Mouse (Mus musculus): ENCODE measurements around the gene Nav1. TPM values are rescaled to one million over a fixed set of nuclear protein-coding genes. Genes with fewer than 3 reads are reported as not detected.
"Not testable (repeated sequence)": the region's sequence is repeated elsewhere in the genome, so short reads cannot be mapped to it uniquely, and the experiment has no call there.

The Nav1 gene
- polyA plus RNA-seq, 1 experiment from 2014 or later = 11.0 TPM

DNA sequence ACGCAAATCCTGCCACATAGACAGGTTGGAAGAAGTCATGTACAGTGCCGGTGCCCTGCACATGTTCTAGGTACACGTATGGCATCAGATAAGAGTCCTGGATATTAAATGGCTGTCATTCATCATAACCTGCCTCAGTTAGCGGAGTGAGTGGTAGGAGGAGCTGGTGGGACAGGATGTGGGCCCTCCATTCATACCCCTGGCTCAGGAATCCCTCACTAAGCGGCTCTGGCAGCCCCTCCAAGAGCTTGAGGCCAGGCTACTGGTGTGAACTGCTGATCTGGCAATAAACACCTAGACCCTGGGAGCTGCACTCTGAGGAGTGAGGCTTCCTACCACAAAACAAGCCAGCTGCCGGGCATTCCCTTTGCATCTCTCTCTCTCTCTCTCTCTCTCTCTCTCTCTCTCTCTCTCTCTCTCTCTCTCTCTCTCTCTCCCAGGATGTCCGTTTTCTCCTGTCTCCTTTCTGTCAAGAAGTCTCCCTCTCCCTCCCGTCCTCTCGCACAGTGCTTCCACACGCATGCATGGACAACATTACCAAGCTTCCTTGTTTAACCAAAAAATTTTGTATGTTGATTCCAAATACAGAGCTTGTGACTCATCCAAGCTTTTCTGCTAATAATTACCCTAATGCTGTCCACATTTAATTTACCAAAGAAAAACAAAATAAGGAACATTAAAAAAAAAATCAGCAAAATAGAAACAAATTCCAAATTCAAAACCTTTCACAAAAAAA lies 116.0 kb downstream of the Nav1 start:
- H3K4me3 ChIP-seq (replicated peaks) = no peak overlapping the region
- no peak overlapping the region for H3K4me2 ChIP-seq
- peaks cover 13% of the 10 kb centered on the region for H3K4me1 ChIP-seq
- 0 out of 2 replicates have a peak, but pooled peaks have one; percentile 2 for ATAC-seq (ENCODE audit: insufficient read depth, low FRiP score, low read depth)
- WGBS = 52% methylated on average over 10 of the region's 10 CpGs
- no peaks in the 10 kb centered on the region for H3K27me3 ChIP-seq (replicated peaks)
- no peak overlapping the region for H3K9ac ChIP-seq
- no peaks in the 10 kb centered on the region for H3K36me3 ChIP-seq
- H3K9me3 ChIP-seq = no peaks in the 10 kb centered on the region
- 0 out of 2 replicates have a peak overlapping the region, but pooled peaks have one; percentile 16 for H3K27ac ChIP-seq

DNA sequence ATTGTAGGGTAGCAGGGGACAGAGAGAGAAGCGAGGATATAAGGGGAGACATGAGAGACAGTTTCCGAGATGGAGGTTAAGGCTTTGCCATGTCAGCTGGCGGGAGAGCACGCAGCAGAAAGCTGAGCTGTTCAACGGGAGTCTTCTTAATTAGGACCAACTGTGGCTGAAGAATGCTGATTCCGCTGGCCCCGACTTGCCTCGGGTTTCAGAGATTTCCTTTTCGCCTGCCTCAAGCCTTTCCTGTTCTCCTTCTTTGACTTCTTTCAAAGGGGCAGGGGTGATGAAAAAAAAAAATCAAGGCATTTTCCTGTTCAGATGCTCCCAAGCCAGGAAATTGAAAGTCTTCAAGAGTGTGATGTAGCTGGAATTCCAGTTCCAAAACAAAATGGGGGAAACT lies 118.2 kb downstream of the Nav1 start:
- 70% methylated on average over 9 of the region's 9 CpGs for WGBS
- H3K9ac ChIP-seq = no peak overlapping the region

DNA sequence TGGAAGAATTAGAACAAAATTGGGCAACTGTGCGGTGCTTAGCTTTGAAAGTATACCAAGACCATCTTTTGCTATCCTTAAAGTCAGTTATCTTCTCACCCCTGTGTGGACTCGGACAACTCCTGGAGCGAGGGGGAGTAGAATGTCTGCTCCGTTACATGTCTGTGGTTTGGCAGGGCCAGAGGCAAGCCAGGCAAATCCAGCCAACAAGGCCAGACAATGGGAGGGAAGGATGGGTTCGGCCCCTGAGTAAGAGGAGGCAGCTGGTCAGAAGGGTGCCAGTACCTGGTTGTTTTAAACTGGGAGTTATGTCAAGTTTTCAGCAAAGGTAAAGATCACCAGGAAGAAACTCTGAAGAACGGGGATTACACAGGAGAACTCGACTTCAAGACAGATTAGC lies 121.9 kb downstream of the Nav1 start:
- H3K9me3 ChIP-seq = no peaks in the 10 kb centered on the region
- 85% methylated on average over 7 of the region's 7 CpGs for WGBS
- no peak overlapping the region for H3K9ac ChIP-seq
- ATAC-seq (ENCODE audit: insufficient read depth, low FRiP score, low read depth) = no peak
- H3K27ac ChIP-seq = no peak overlapping the region
- no peak overlapping the region for H3K4me3 ChIP-seq (replicated peaks)
- no peak overlapping the region for H3K4me2 ChIP-seq
- no peaks in the 10 kb centered on the region for H3K4me1 ChIP-seq
- no peaks in the 10 kb centered on the region for H3K36me3 ChIP-seq
- no peaks in the 10 kb centered on the region for H3K27me3 ChIP-seq (replicated peaks)

More for the DNA sequence above, 118.2 kb downstream of the Nav1 start:
- Histone ChIP-seq H3K4me1 (peaks cover 3% of the 10 kb centered on the region; the same call in 1 of the 2 replicates), H3K4me2 (no peak overlapping the region), H3K9me3 (no peaks in the 10 kb centered on the region), H3K36me3 (no peaks in the 10 kb centered on the region), H3K27me3 (replicated peaks) (no peaks in the 10 kb centered on the region), H3K27ac (no peak overlapping the region), H3K4me3 (replicated peaks) (no peak overlapping the region)
- no peak for ATAC-seq (ENCODE audit: insufficient read depth, low FRiP score, low read depth)

DNA sequence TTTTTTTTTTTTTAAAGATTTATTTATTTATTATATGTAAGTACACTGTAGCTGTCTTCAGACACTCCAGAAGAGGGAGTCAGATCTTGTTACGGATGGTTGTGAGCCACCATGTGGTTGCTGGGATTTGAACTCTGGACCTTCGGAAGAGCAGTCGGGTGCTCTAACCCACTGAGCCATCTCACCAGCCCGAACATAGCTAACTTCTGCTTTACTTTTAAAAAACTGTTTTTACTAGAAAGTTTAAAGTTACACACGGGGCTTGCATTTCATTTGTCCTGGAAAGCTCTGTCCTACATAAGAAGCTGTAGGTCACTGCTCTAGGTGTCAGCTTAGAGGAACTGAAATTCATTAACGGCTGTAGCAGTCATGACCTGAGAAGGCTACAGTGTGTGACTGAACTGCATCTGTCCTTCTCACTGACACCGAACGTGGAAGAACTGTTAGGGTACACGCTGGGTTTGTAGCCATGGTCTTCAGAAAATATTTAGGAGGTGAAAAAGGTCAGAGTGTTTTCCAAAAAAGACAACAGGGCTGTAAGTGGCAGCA lies 122.5 kb downstream of the Nav1 start:
- H3K9me3 ChIP-seq; H3K4me3 ChIP-seq (replicated peaks); H3K4me1 ChIP-seq; H3K4me2 ChIP-seq; ATAC-seq (ENCODE audit: insufficient read depth, low FRiP score, low read depth); H3K27ac ChIP-seq; H3K36me3 ChIP-seq; H3K9ac ChIP-seq; H3K27me3 ChIP-seq (replicated peaks): not testable (repeated sequence)
- WGBS = 89% methylated on average over 9 of the region's 9 CpGs

DNA sequence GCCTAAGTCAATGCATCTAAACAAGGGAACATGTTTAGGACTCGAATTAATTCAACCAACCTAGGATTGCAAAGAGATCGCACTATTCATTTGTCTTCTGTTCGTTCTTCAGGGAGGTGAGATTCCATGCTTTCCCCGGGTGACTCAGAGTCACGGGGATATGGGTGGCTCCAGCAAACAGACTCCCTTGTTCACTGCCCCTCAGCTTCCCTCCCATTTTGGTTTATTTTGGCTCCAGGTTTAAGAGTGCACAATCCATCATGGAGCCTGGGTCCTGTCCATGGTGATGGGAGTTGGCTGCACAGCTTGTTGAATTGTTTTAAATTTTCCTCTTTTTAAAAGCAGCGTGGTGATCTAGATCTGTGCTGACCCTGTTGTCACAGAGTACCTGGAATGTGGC lies 123.1 kb downstream of the Nav1 start:
- Histone ChIP-seq H3K27me3 (replicated peaks) (no peaks in the 10 kb centered on the region), H3K9me3 (no peaks in the 10 kb centered on the region), H3K4me1 (no peaks in the 10 kb centered on the region), H3K4me2 (no peak overlapping the region), H3K27ac (no peak overlapping the region), H3K9ac (no peak overlapping the region), H3K36me3 (no peaks in the 10 kb centered on the region), H3K4me3 (replicated peaks) (no peak overlapping the region)
- no peak for ATAC-seq (ENCODE audit: insufficient read depth, low FRiP score, low read depth)
- WGBS = 83% methylated on average over 6 of the region's 6 CpGs

DNA sequence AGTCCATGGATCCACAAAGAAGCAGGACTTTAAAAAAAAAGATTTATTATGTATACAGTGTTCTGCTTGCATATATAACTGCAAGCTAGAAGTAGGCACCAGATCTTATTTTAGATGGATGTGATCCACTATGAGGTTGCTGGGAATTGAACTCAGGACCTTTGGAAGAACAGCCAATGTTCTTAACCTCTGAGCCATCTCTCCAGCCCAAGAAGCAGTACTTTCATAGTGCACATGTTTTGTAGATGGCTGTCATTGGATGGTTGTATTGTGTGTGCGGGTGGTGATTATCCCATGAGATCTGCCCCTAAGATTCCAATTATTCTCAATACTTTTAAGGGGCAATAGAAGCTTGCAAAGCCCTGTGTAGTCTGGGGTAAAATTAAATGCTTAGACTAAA lies 124.4 kb downstream of the Nav1 start:
- Histone ChIP-seq H3K4me1 (no peaks in the 10 kb centered on the region), H3K36me3 (no peaks in the 10 kb centered on the region), H3K9me3 (no peaks in the 10 kb centered on the region), H3K4me3 (replicated peaks) (no peak overlapping the region), H3K4me2 (no peak overlapping the region), H3K9ac (no peak overlapping the region), H3K27me3 (replicated peaks) (no peaks in the 10 kb centered on the region), H3K27ac (no peak overlapping the region)
- no peak for ATAC-seq (ENCODE audit: insufficient read depth, low FRiP score, low read depth)
- 100% methylated on average over 1 of the region's 1 CpGs for whole genome bisulfite sequencing

DNA sequence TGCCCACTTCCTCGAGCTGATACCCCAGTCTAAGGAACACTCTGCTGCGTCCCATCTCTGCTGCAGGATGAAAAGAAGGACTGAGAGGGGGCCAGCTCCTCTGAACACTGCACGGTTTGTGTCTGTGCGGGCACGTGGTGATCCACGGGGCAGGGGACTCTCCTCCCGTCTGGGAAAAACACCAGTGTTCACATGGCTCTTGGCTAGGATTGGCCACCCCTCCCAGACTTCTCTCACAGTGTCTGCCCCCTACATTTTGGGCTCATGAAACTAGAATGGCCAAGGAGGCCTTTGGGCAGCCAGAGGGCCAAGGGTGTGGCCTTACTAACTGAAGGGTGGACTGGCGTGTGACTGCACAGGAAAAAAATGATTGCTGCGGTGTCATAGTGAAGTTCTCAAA lies 125.4 kb downstream of the Nav1 start:
- Histone ChIP-seq H3K4me1 (no peaks in the 10 kb centered on the region), H3K9me3 (no peaks in the 10 kb centered on the region), H3K27me3 (replicated peaks) (no peaks in the 10 kb centered on the region), H3K27ac (no peak overlapping the region), H3K4me3 (replicated peaks) (no peak overlapping the region), H3K36me3 (no peaks in the 10 kb centered on the region), H3K9ac (no peak overlapping the region), H3K4me2 (no peak overlapping the region)
- 83% methylated on average over 9 of the region's 9 CpGs for WGBS
- no peak for ATAC-seq (ENCODE audit: insufficient read depth, low FRiP score, low read depth)

DNA sequence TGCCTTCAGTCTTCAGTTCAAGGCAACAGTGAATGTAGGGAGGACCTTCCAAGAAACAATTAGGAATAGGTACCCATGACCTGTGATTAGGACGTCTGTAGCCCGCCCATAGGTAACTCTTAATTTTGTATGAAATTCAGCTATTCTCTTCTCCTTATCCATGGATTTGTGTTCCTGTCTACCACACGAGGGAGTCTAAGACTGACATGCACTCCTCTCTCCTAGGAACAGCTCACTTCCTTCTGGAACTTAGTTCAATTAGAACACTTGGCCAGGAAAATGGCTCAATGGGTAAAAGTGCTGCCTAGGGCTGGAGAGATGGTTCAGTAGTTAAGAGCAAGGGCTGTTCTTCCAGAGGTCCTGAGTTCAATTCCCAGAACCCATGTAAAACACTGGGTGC lies 126.3 kb downstream of the Nav1 start:
- H3K4me3 ChIP-seq (replicated peaks) = no peak overlapping the region
- no peaks in the 10 kb centered on the region for H3K27me3 ChIP-seq (replicated peaks)
- no peaks in the 10 kb centered on the region for H3K36me3 ChIP-seq
- H3K27ac ChIP-seq = no peak overlapping the region
- no peak overlapping the region for H3K4me2 ChIP-seq
- WGBS = 80% methylated on average over 3 of the region's 3 CpGs
- no peaks in the 10 kb centered on the region for H3K4me1 ChIP-seq
- H3K9ac ChIP-seq = no peak overlapping the region
- no peak for ATAC-seq (ENCODE audit: insufficient read depth, low FRiP score, low read depth)
- H3K9me3 ChIP-seq = no peaks in the 10 kb centered on the region

DNA sequence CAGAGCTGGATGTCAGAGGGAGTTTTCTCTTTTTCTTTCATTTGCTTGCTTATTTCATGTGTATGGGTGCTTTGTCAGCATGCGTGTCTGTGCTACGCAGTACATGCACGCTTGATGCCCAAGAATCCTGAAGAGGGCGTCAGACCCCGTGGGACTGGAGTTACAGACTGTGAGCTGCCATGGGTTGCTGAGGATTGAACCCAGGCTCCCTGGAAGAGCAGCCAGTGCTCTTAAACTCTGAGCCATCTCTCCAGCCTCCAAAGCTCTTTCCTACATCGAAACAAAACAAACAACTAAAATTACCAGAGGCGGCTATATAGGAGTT lies 131.6 kb downstream of the Nav1 start:
- no peak for ATAC-seq (ENCODE audit: insufficient read depth, low FRiP score, low read depth)
- H3K4me2 ChIP-seq = no peak overlapping the region

DNA sequence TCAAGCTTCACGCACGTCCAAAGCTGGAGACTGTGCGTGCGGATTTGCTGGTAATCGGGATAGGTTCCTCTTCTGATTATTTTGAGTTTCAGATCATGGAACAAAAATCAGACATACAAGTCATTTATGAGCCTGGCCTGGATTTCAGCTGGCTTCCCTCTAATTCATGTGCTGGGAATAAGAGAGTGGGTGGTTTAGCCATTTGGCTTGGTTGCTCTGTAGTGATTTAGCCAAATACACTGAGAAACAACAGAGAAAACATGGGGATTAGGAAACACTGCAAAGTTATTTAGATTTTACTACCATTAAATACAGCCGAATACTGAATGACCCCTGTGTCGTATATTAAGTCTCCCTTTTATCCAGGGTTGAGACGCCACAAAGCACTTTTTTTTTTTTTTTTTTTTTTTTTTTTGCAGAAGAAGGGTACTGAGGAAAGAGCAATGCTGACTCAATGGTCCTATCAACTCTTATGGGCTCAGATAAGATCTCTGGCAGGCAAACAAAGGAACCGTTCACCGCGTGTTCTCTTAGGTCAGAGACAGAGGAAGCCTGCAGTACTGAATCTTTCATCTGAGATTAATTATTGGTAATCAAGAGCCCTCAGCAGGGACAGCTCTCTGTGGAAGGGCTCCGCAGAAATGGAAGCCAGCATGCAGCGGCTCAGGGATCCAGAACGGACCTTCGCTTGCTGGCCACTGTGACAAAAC lies 132.1 kb downstream of the Nav1 start:
- Histone ChIP-seq H3K9me3 (no peaks in the 10 kb centered on the region), H3K4me2 (no peak overlapping the region), H3K9ac (no peak overlapping the region), H3K27ac (peak overlapping the region; percentile 46), H3K27me3 (replicated peaks) (no peaks in the 10 kb centered on the region), H3K4me1 (peaks cover 8% of the 10 kb centered on the region; the same call in 1 of the 2 replicates), H3K36me3 (peaks cover 12% of the 10 kb centered on the region; the same call in 1 of the 2 replicates), H3K4me3 (replicated peaks) (no peak overlapping the region)
- no peak for ATAC-seq (ENCODE audit: insufficient read depth, low FRiP score, low read depth)
- 61% methylated on average over 15 of the region's 15 CpGs for WGBS

More for the DNA sequence above, 131.6 kb downstream of the Nav1 start:
- WGBS = 91% methylated on average over 7 of the region's 7 CpGs
- peaks cover 8% of the 10 kb centered on the region; the same call in 1 of the 2 replicates for H3K4me1 ChIP-seq
- H3K27ac ChIP-seq = peak overlapping the region; percentile 46
- H3K27me3 ChIP-seq (replicated peaks) = no peaks in the 10 kb centered on the region
- H3K9me3 ChIP-seq = no peaks in the 10 kb centered on the region
- peaks cover 9% of the 10 kb centered on the region; the same call in 1 of the 2 replicates for H3K36me3 ChIP-seq
- no peak overlapping the region for H3K4me3 ChIP-seq (replicated peaks)
- no peak overlapping the region for H3K9ac ChIP-seq

DNA sequence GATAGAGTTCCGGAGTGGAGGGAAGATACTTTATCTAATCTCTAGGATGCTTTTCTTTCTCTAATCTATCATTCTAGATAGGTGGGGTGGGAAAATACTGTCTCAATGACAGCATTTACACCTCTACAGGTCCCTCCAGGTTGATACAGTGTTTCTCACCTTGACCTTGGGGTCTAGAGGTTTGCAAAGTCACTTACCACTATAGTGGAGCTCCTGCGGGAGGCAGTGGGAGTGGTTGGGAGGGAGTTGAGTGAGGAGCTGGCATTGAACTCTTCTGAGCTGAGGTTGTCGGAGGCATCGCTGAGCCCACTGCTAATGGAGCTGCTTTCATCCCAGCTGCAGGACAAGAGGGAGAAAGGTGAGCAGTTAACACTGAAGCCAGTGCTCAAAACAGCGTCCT lies 134.6 kb downstream of the Nav1 start:
- Histone ChIP-seq H3K27ac (no peak overlapping the region), H3K4me1 (peaks cover 8% of the 10 kb centered on the region; the same call in 1 of the 2 replicates), H3K27me3 (replicated peaks) (no peaks in the 10 kb centered on the region), H3K9me3 (no peaks in the 10 kb centered on the region), H3K36me3 (peaks cover 12% of the 10 kb centered on the region), H3K4me3 (replicated peaks) (no peak overlapping the region), H3K9ac (no peak overlapping the region), H3K4me2 (no peak overlapping the region)
- no peak for ATAC-seq (ENCODE audit: insufficient read depth, low FRiP score, low read depth)
- 48% methylated on average over 5 of the region's 5 CpGs for WGBS

DNA sequence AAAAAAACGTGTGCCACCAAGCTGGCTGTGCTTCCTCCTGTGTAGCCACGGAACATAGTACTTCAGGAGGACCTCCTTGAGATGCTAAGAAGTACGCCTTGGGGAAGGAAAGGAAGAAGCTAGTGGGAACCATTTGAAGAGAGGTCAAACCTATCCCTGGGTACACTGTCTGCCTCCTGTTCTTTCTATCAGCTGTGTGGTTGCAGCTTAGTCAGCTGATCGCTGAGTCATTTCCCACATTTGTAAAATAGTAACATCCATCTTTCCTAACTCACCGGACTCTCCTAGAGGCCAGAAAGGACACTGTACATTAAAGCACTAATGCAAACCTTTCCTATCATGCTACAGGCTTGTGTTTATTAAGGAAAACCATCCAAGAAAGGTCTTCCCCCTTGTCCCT lies 135.4 kb downstream of the Nav1 start:
- Histone ChIP-seq H3K9ac (no peak overlapping the region), H3K4me2 (no peak overlapping the region), H3K27ac (no peak overlapping the region), H3K4me1 (peaks cover 8% of the 10 kb centered on the region; the same call in 1 of the 2 replicates), H3K4me3 (replicated peaks) (no peak overlapping the region), H3K27me3 (replicated peaks) (no peaks in the 10 kb centered on the region), H3K9me3 (no peaks in the 10 kb centered on the region), H3K36me3 (peaks cover 19% of the 10 kb centered on the region)
- no peak for ATAC-seq (ENCODE audit: insufficient read depth, low FRiP score, low read depth)
- 78% methylated on average over 5 of the region's 5 CpGs for WGBS
